Mouse (Mus musculus) hindbrain, postnatal 0 days (tissue): ENCODE data around the gene Gpc6. TPM values are rescaled to one million over a fixed set of nuclear protein-coding genes. Genes with fewer than 3 reads are reported as not detected.

ENCODE experiments used
- ATAC-seq: fragments of 200-750 bp; cut with Nextera tagmentation; 2 replicates; pipeline ENCODE4 v1.8.0; 2017; ENCODE audit warnings: mild to moderate bottlenecking, moderate TSS enrichment, moderate library complexity
- DNase-seq: peaks from one replicate; pipeline ENCODE4 v3.0.0-alpha.2; 2015; ENCODE audit warnings: low spot score
- H3K27ac ChIP-seq: fragments of 300-500 bp; sonication (generic); 2 replicates; pipeline ENCODE4 v1.5.1; 2014; ENCODE audit warnings: mild to moderate bottlenecking
- H3K27me3 ChIP-seq: fragments of 300-500 bp; sonication (generic); 2 replicates; pipeline ENCODE4 v1.6.1; 2014; ENCODE audit warnings: low read length, mixed read lengths; ENCODE audit not compliant: insufficient read depth
- H3K36me3 ChIP-seq: fragments of 300-500 bp; sonication (generic); 2 replicates; pipeline ENCODE4 v1.6.1; 2014; ENCODE audit warnings: low read length, mixed read lengths; ENCODE audit not compliant: insufficient read depth
- H3K4me1 ChIP-seq: fragments of 300-500 bp; sonication (generic); 2 replicates; pipeline ENCODE4 v1.6.1; 2014; ENCODE audit warnings: antibody characterized with exemption, low read length, mixed read lengths; ENCODE audit not compliant: insufficient read depth
- H3K4me2 ChIP-seq: fragments of 300-500 bp; sonication (generic); 2 replicates; pipeline ENCODE4 v1.6.1; 2014; ENCODE audit warnings: low read depth, mild to moderate bottlenecking, low read length, moderate library complexity, mixed read lengths
- H3K4me3 ChIP-seq: fragments of 300-500 bp; sonication (generic); 2 replicates; pipeline ENCODE4 v1.5.1; 2014; ENCODE audit warnings: low read length
- H3K9ac ChIP-seq: fragments of 300-500 bp; sonication (generic); replicated peaks from 2 replicates; pipeline ENCODE4 v1.6.1; 2014; ENCODE audit warnings: mild to moderate bottlenecking, low read length, moderate library complexity, mixed read lengths
- H3K9me3 ChIP-seq: fragments of 300-500 bp; sonication (generic); 2 replicates; pipeline ENCODE4 v1.6.1; 2016; ENCODE audit warnings: low read length, mixed read lengths
- CTCF ChIP-seq: IDR thresholded peaks from 2 replicates; pipeline ENCODE4 v1.5.1; 2016; ENCODE audit warnings: antibody characterized with exemption, control low read depth, low read depth
- WGBS: fragments of 180-500 bp; shearing (Covaris S2); extraction: QIAGEN DNeasy Blood & Tissue Kit; methylation state at CpG from one replicate; pipeline ENCODE4 v1.1.7; 2014; 5-methylcytosine and 5-hydroxymethylcytosine counted together
- polyA plus RNA-seq: library from polyadenylated mRNA; unstranded; fragments of >200 nt; fragmentation: Nextera tagmentation; extraction: Ambion mirVana; gene quantifications from 2 replicates; pipeline ENCODE4 v1.2.1, GENCODE M21; 2015
- total RNA-seq: library from RNA; depleted of rRNA; stranded (reverse); fragments of >200 nt; gene quantifications from 2 replicates; pipeline ENCODE4 v1.2.3, GENCODE M21; 2014

The Gpc6 gene
- total and polyA plus RNA-seq, 2 experiments from 2014 or later = 17.9 to 28.5 TPM

- H3K9ac ChIP-seq = no peak overlapping the region
- no peak for DNase-seq
- no peak overlapping the region for H3K4me2 ChIP-seq
- TF ChIP-seq CTCF = no peak
- 92% methylated on average over 4 of the region's 4 CpGs for whole genome bisulfite sequencing
- no peak for ATAC-seq
- H3K4me3 ChIP-seq = no peak overlapping the region
- no peaks in the 10 kb centered on the region for H3K27me3 ChIP-seq
- H3K4me1 ChIP-seq = no peaks in the 10 kb centered on the region
- H3K36me3 ChIP-seq = no peaks in the 10 kb centered on the region
- H3K9me3 ChIP-seq = no peaks in the 10 kb centered on the region
- no peak overlapping the region for H3K27ac ChIP-seq
These were observed 181.8 kb downstream of the Gpc6 start for GRCm38 (mm10) chr14:117106900-117107299.

GRCm38 (mm10) chr14:117113153-117113552 lies 188.0 kb downstream of the Gpc6 start:
- H3K27me3 ChIP-seq = no peaks in the 10 kb centered on the region
- no peak overlapping the region for H3K4me3 ChIP-seq
- H3K27ac ChIP-seq = no peak overlapping the region
- H3K9me3 ChIP-seq = no peaks in the 10 kb centered on the region
- H3K4me2 ChIP-seq = no peak overlapping the region
- no peak for ATAC-seq
- no peaks in the 10 kb centered on the region for H3K4me1 ChIP-seq
- no peak for TF ChIP-seq CTCF
- DNase-seq = no peak
- 91% methylated on average over 3 of the region's 3 CpGs for WGBS
- no peaks in the 10 kb centered on the region for H3K36me3 ChIP-seq
- no peak overlapping the region for H3K9ac ChIP-seq

- no peaks in the 10 kb centered on the region for H3K36me3 ChIP-seq
- no peaks in the 10 kb centered on the region for H3K4me1 ChIP-seq
- 37% methylated on average over 1 of the region's 1 CpGs for WGBS
- H3K27me3 ChIP-seq = no peaks in the 10 kb centered on the region
- peak; percentile 4 for DNase-seq
- no peak for ATAC-seq
- H3K9ac ChIP-seq = no peak overlapping the region
- H3K4me2 ChIP-seq = no peak overlapping the region
- no peak overlapping the region for H3K27ac ChIP-seq
- no peak for TF ChIP-seq CTCF
- no peak overlapping the region for H3K4me3 ChIP-seq
- no peaks in the 10 kb centered on the region for H3K9me3 ChIP-seq
These were observed 196.9 kb downstream of the Gpc6 start for GRCm38 (mm10) chr14:117122036-117122435.

- 49% methylated on average over 1 of the region's 1 CpGs for WGBS
- no peak for ATAC-seq
These were observed 205.2 kb downstream of the Gpc6 start for GRCm38 (mm10) chr14:117130334-117130733.

GRCm38 (mm10) chr14:117131324-117131723 lies 206.2 kb downstream of the Gpc6 start:
- no peak overlapping the region for H3K9ac ChIP-seq
- H3K4me3 ChIP-seq = no peak overlapping the region
- no peaks in the 10 kb centered on the region for H3K27me3 ChIP-seq
- DNase-seq (no peak), ATAC-seq (no peak)
- H3K4me2 ChIP-seq = no peak overlapping the region
- no peak overlapping the region for H3K27ac ChIP-seq
- peak; percentile 46 for TF ChIP-seq CTCF
- H3K4me1 ChIP-seq = no peaks in the 10 kb centered on the region
- H3K36me3 ChIP-seq = no peaks in the 10 kb centered on the region
- no peaks in the 10 kb centered on the region for H3K9me3 ChIP-seq
- WGBS = 90% methylated on average over 1 of the region's 1 CpGs

More at GRCm38 (mm10) chr14:117130334-117130733, 205.2 kb downstream of the Gpc6 start:
- Histone ChIP-seq H3K4me3 (no peak overlapping the region), H3K27ac (no peak overlapping the region), H3K4me2 (no peak overlapping the region), H3K27me3 (no peaks in the 10 kb centered on the region), H3K4me1 (no peaks in the 10 kb centered on the region), H3K9me3 (no peaks in the 10 kb centered on the region), H3K9ac (no peak overlapping the region), H3K36me3 (no peaks in the 10 kb centered on the region)
- no peak for DNase-seq
- no peak for TF ChIP-seq CTCF

- Histone ChIP-seq H3K4me3 (no peak overlapping the region), H3K4me2 (no peak overlapping the region), H3K4me1 (no peaks in the 10 kb centered on the region), H3K9me3 (no peaks in the 10 kb centered on the region), H3K9ac (no peak overlapping the region), H3K27me3 (no peaks in the 10 kb centered on the region), H3K27ac (no peak overlapping the region), H3K36me3 (no peaks in the 10 kb centered on the region)
- DNase-seq (peak; percentile 73), ATAC-seq (peak; percentile 59)
- WGBS = 52% methylated on average over 6 of the region's 6 CpGs
- TF ChIP-seq CTCF = no peak
These were observed 216.1 kb downstream of the Gpc6 start for GRCm38 (mm10) chr14:117141077-117141848.

GRCm38 (mm10) chr14:117146089-117146488 lies 221.0 kb downstream of the Gpc6 start:
- Histone ChIP-seq H3K9ac (no peak overlapping the region), H3K36me3 (no peaks in the 10 kb centered on the region), H3K4me2 (no peak overlapping the region), H3K4me3 (no peak overlapping the region), H3K27ac (no peak overlapping the region), H3K27me3 (no peaks in the 10 kb centered on the region), H3K9me3 (no peaks in the 10 kb centered on the region), H3K4me1 (no peaks in the 10 kb centered on the region)
- ATAC-seq = no peak
- no peak for TF ChIP-seq CTCF
- WGBS = 42% methylated on average over 4 of the region's 4 CpGs
- DNase-seq = peak; percentile 59
